Mouse (Mus musculus): ENCODE measurements at regions not wholly inside any gene's neighbourhood (a gene's known extent, or its start where the extent isn't known, plus 50 kb on each side); places are given as distances from the start of the nearest gene placed in this dataset.

DNA sequence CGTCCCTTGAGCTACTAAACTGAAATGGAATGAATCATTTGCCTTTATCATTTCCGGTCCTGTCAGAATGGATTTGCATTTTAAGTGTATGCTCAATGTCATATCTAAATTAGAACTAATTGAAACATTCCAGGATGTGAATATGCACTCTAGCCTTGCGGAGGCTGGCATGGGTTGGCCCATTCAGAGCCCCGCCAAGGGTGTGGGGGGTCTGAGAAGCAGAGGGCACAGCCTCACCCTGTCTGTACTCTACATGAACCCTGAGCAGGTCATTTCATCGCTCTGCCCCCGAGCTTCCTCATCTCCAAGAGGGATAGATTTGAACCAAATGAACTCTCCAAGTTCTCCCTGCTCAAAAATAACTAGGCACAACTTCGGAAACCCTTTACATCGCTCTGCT lies 250.1 kb upstream of the Cdh5 start:
- H3K4me1 ChIP-seq (ENCODE audit: control insufficient read depth, insufficient read depth, low read length): no peaks in the 10 kb centered on the region
- H3K4me3 ChIP-seq (ENCODE audit: control insufficient read depth, low read depth, low read length): no peak overlapping the region
- H3K27me3 ChIP-seq (ENCODE audit: control insufficient read depth, insufficient read depth, low read length): no peaks in the 10 kb centered on the region
- no peaks in the 10 kb centered on the region for H3K36me3 ChIP-seq (ENCODE audit: control insufficient read depth, insufficient read depth, low read length)
- H3K27ac ChIP-seq (ENCODE audit: control insufficient read depth, insufficient read depth, low read depth, low read length): no peak overlapping the region
- TF ChIP-seq CTCF (IDR thresholded peaks at IDR 0.05; ENCODE audit: control insufficient read depth, insufficient read depth, insufficient replicate concordance, low read depth, low read length) (no peak), POLR2A (IDR thresholded peaks at IDR 0.05; ENCODE audit: control insufficient read depth, low read depth, low read length) (no peak)

GRCm38 (mm10) chr8:103853048-103853447 lies 248.4 kb upstream of the Cdh5 start:
- Histone ChIP-seq H3K36me3 (ENCODE audit: control insufficient read depth, insufficient read depth, low read length) (no peaks in the 10 kb centered on the region), H3K27me3 (ENCODE audit: control insufficient read depth, insufficient read depth, low read length) (no peaks in the 10 kb centered on the region), H3K27ac (ENCODE audit: control insufficient read depth, insufficient read depth, low read depth, low read length) (no peak overlapping the region), H3K4me1 (ENCODE audit: control insufficient read depth, insufficient read depth, low read length) (no peaks in the 10 kb centered on the region), H3K4me3 (ENCODE audit: control insufficient read depth, low read depth, low read length) (no peak overlapping the region)
- TF ChIP-seq CTCF (IDR thresholded peaks at IDR 0.05; ENCODE audit: control insufficient read depth, insufficient read depth, insufficient replicate concordance, low read depth, low read length) (no peak), POLR2A (IDR thresholded peaks at IDR 0.05; ENCODE audit: control insufficient read depth, low read depth, low read length) (no peak)

DNA sequence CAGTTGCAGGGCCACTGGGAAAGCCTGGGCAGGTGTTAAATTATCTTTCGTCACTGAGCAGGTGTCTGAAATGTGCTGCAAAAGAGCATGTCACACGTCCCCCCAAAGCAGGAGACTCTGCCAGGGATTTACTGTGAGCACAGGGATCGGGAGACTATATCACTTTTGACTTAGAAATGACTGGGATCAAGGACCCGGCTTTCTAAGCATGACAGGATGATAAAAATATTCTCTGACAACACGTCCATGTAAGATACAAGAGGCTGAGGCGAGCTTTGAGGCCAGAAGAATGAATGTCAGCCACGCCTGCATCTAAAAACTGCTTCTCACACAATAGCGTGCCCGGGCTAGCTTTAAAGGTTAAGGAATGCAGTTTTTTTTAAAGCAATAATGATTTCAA lies 246.1 kb upstream of the Cdh5 start:
- TF ChIP-seq POLR2A (IDR thresholded peaks at IDR 0.05; ENCODE audit: control insufficient read depth, low read depth, low read length): no peak
- no peaks in the 10 kb centered on the region for H3K36me3 ChIP-seq (ENCODE audit: control insufficient read depth, insufficient read depth, low read length)
- H3K27ac ChIP-seq (ENCODE audit: control insufficient read depth, insufficient read depth, low read depth, low read length): no peak overlapping the region
- H3K4me3 ChIP-seq (ENCODE audit: control insufficient read depth, low read depth, low read length): no peak overlapping the region
- H3K4me1 ChIP-seq (ENCODE audit: control insufficient read depth, insufficient read depth, low read length): no peaks in the 10 kb centered on the region
- no peaks in the 10 kb centered on the region for H3K27me3 ChIP-seq (ENCODE audit: control insufficient read depth, insufficient read depth, low read length)

GRCm38 (mm10) chr8:103859130-103859529 lies 242.3 kb upstream of the Cdh5 start:
- Histone ChIP-seq H3K36me3 (ENCODE audit: control insufficient read depth, insufficient read depth, low read length) (no peaks in the 10 kb centered on the region), H3K4me3 (ENCODE audit: control insufficient read depth, low read depth, low read length) (no peak overlapping the region), H3K4me1 (ENCODE audit: control insufficient read depth, insufficient read depth, low read length) (no peaks in the 10 kb centered on the region), H3K27me3 (ENCODE audit: control insufficient read depth, insufficient read depth, low read length) (no peaks in the 10 kb centered on the region), H3K27ac (ENCODE audit: control insufficient read depth, insufficient read depth, low read depth, low read length) (no peak overlapping the region)
- TF ChIP-seq POLR2A (IDR thresholded peaks at IDR 0.05; ENCODE audit: control insufficient read depth, low read depth, low read length) (no peak), CTCF (IDR thresholded peaks at IDR 0.05; ENCODE audit: control insufficient read depth, insufficient read depth, insufficient replicate concordance, low read depth, low read length) (no peak)

- Histone ChIP-seq H3K4me3 (ENCODE audit: control insufficient read depth, low read depth, low read length) (no peak overlapping the region), H3K4me1 (ENCODE audit: control insufficient read depth, insufficient read depth, low read length) (no peaks in the 10 kb centered on the region), H3K36me3 (ENCODE audit: control insufficient read depth, insufficient read depth, low read length) (no peaks in the 10 kb centered on the region), H3K27ac (ENCODE audit: control insufficient read depth, insufficient read depth, low read depth, low read length) (no peak overlapping the region), H3K27me3 (ENCODE audit: control insufficient read depth, insufficient read depth, low read length) (no peaks in the 10 kb centered on the region)
- no peak for TF ChIP-seq CTCF (IDR thresholded peaks at IDR 0.05; ENCODE audit: control insufficient read depth, insufficient read depth, insufficient replicate concordance, low read depth, low read length)
- no peak for TF ChIP-seq POLR2A (IDR thresholded peaks at IDR 0.05; ENCODE audit: control insufficient read depth, low read depth, low read length)
These were observed 227.6 kb upstream of the Cdh5 start for GRCm38 (mm10) chr8:103873598-103874502.

DNA sequence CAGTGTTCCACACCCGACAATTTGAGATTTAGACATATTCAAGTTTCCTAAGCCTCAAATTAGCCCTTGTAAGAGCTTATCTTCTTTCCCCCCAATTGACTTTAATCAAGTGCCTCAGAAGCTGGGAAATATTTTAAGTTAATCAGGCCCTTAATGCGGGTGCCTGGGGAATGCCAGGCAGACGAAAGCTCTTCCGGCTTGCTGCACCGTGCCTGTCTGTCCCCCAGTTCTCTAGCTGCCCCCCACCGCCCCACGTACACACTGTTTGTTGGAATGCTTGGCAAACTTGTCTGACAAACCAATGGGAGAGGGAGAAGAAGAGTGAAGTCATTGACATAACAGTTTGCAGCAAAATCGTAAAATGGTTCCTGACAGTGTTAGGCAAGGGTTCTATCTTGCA lies 226.9 kb upstream of the Cdh5 start:
- TF ChIP-seq POLR2A (IDR thresholded peaks at IDR 0.05; ENCODE audit: control insufficient read depth, low read depth, low read length) (no peak), CTCF (IDR thresholded peaks at IDR 0.05; ENCODE audit: control insufficient read depth, insufficient read depth, insufficient replicate concordance, low read depth, low read length) (no peak)
- Histone ChIP-seq H3K27me3 (ENCODE audit: control insufficient read depth, insufficient read depth, low read length) (no peaks in the 10 kb centered on the region), H3K4me1 (ENCODE audit: control insufficient read depth, insufficient read depth, low read length) (no peaks in the 10 kb centered on the region), H3K4me3 (ENCODE audit: control insufficient read depth, low read depth, low read length) (no peak overlapping the region), H3K36me3 (ENCODE audit: control insufficient read depth, insufficient read depth, low read length) (no peaks in the 10 kb centered on the region), H3K27ac (ENCODE audit: control insufficient read depth, insufficient read depth, low read depth, low read length) (no peak overlapping the region)

DNA sequence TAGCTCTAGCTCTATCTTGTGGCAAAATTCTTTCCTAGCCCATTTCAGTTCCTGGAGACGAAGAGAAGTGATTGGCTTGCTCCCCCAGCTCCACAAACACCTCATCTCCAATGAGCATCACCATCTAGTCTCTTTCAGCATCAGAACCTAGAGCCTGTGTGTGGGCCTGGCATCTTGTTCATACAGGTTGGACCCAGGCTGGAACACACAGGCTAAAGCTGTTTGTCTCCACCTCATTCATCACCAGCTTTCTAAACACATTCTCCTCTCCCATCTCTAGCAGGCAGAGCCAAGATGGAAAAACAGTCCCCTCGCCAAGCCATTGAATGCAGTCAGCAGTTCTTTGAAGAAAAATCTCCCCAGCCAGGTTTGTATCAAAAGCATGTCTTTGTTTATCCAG lies 221.9 kb upstream of the Cdh5 start:
- TF ChIP-seq CTCF (IDR thresholded peaks at IDR 0.05; ENCODE audit: control insufficient read depth, insufficient read depth, insufficient replicate concordance, low read depth, low read length) (no peak), POLR2A (IDR thresholded peaks at IDR 0.05; ENCODE audit: control insufficient read depth, low read depth, low read length) (no peak)
- H3K4me1 ChIP-seq (ENCODE audit: control insufficient read depth, insufficient read depth, low read length): no peaks in the 10 kb centered on the region
- no peak overlapping the region for H3K27ac ChIP-seq (ENCODE audit: control insufficient read depth, insufficient read depth, low read depth, low read length)
- no peak overlapping the region for H3K4me3 ChIP-seq (ENCODE audit: control insufficient read depth, low read depth, low read length)
- no peaks in the 10 kb centered on the region for H3K36me3 ChIP-seq (ENCODE audit: control insufficient read depth, insufficient read depth, low read length)
- H3K27me3 ChIP-seq (ENCODE audit: control insufficient read depth, insufficient read depth, low read length): no peaks in the 10 kb centered on the region

All from testis, adult 2 months (tissue).